Mouse (Mus musculus) liver, embryonic 13.5 days (tissue): Measurements from ENCODE around the gene Tgfa. TPM values are rescaled to one million over a fixed set of nuclear protein-coding genes. Genes with fewer than 3 reads are reported as not detected.
A peak's percentile ranks its signal among the peaks of the same experiment; 100 is the strongest.

ENCODE experiments used
- ATAC-seq: fragments of 200-750 bp; cut with Nextera tagmentation; 2 replicates; pipeline ENCODE4 v1.8.0; 2017; ENCODE audit warnings: low read depth, mild to moderate bottlenecking, moderate number of reproducible peaks, moderate library complexity
- DNase-seq: peaks from one replicate; pipeline ENCODE4 v3.0.0; 2022
- H3K27ac ChIP-seq: fragments of 300-500 bp; sonication (generic); 2 replicates; pipeline ENCODE4 v1.5.1; 2015; ENCODE audit warnings: moderate library complexity, mild to moderate bottlenecking, inconsistent platforms
- H3K27me3 ChIP-seq: fragments of 300-500 bp; sonication (generic); 2 replicates; pipeline ENCODE4 v1.6.1; 2015; ENCODE audit warnings: mild to moderate bottlenecking, inconsistent platforms
- H3K36me3 ChIP-seq: fragments of 300-500 bp; sonication (generic); 2 replicates; pipeline ENCODE4 v1.6.1; 2015; ENCODE audit warnings: mild to moderate bottlenecking, inconsistent platforms
- H3K4me1 ChIP-seq: fragments of 300-500 bp; sonication (generic); replicated peaks from 2 replicates; pipeline ENCODE4 v1.6.1; 2015; ENCODE audit warnings: inconsistent platforms
- H3K4me2 ChIP-seq: fragments of 300-500 bp; sonication (generic); 2 replicates; pipeline ENCODE4 v1.6.1; 2015; ENCODE audit warnings: inconsistent platforms, mild to moderate bottlenecking, moderate library complexity
- H3K4me3 ChIP-seq: fragments of 300-500 bp; sonication (generic); replicated peaks from 2 replicates; pipeline ENCODE4 v1.5.1; 2015; ENCODE audit warnings: mild to moderate bottlenecking, inconsistent platforms
- H3K9ac ChIP-seq: fragments of 300-500 bp; sonication (generic); 2 replicates; pipeline ENCODE4 v1.6.1; 2015; ENCODE audit warnings: mild to moderate bottlenecking, inconsistent platforms
- H3K9me3 ChIP-seq: fragments of 300-500 bp; sonication (generic); replicated peaks from 2 replicates; pipeline ENCODE4 v1.6.1; 2016; ENCODE audit warnings: inconsistent platforms
- WGBS: fragments of 180-500 bp; shearing (Covaris S2); methylation state at CpG from one replicate; pipeline ENCODE4 v1.1.7; 2015; ENCODE audit not compliant: insufficient replicate concordance; 5-methylcytosine and 5-hydroxymethylcytosine counted together
- polyA plus RNA-seq: library from polyadenylated mRNA; unstranded; fragments of >200 nt; fragmentation: Nextera tagmentation; extraction: Ambion mirVana; gene quantifications from 2 replicates; pipeline ENCODE4 v1.2.1, GENCODE M21; 2015

Tgfa gene
- 1.1 and 1.2 TPM in 2 replicates for polyA plus RNA-seq

DNA sequence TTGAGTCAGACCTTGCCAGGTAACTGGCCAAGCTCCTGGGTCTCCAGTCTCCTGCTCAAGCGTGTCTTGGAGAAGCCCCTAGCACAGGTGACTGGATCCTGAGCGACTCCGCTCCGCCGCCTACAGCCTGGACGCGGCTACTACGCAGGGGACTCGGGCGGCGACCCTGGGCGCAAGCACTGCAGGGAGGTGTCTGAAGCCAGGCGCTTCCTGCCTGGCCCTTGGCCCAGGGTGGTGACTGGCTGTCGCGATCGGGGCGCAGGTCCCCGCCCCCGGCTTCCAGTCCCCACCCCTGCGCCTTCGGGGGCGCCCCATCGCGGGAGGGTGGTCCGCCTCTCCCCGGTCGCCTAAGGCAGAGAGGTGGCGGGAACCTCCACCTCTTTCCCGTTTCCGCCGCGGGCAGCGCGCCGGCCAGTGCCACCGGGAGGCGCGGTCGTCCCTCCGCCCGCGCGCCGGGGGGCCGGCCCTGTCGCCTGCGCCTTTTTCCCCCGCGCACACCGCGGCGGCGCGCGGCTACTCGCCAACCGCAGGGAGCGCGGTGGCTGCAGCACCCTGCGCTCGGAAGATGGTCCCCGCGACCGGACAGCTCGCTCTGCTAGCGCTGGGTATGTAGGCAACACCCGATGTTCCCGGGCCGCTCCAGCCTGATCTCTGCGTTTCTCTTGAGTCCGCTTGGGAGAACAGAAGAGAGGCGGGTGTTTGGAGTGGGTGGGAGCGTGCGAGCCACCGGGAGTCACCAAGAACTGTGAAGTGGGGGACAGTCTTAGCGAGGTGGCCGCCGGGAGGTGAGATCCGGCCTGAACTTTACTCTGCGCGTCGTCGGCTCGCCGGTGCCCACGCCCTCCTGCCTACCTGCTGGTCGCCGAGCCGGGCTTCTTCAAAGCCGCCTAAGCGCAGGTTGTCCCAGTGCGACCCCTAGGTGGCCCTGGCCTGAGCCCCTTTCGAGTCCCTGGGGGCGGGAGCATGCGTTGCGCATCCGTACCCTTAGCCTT lies at the start of gene Tgfa:
Tgfa (plus strand) TSS at position 283 of the 992 bp plus-strand sequence.
- Histone ChIP-seq H3K4me3 (peak within 1 kb of the TSS; percentile 59), H3K27ac (peak within 1 kb of the TSS; percentile 40; the same call in 1 of the 2 replicates), H3K9me3 (no peaks in the 10 kb centered on the region), H3K4me2 (peak within 1 kb of the TSS; percentile 66), H3K9ac (peak within 1 kb of the TSS; percentile 46), H3K36me3 (no peaks in the 10 kb centered on the region), H3K4me1 (no peaks in the 10 kb centered on the region; the same call in 1 of the 2 replicates), H3K27me3 (peaks cover 67% of the 10 kb centered on the region)
- ATAC-seq (peak; percentile 82), DNase-seq (peak; percentile 14)
- WGBS: under 1% methylated on average over 95 of the region's 97 CpGs

- WGBS: 17% methylated on average over 4 of the region's 4 CpGs
- H3K4me1 ChIP-seq: peaks cover 8% of the 10 kb centered on the region; the same call in 1 of the 2 replicates
Observed at GRCm38 (mm10) chr6:86148518-86148917, 46.5 kb upstream of the Tgfa start.

DNA sequence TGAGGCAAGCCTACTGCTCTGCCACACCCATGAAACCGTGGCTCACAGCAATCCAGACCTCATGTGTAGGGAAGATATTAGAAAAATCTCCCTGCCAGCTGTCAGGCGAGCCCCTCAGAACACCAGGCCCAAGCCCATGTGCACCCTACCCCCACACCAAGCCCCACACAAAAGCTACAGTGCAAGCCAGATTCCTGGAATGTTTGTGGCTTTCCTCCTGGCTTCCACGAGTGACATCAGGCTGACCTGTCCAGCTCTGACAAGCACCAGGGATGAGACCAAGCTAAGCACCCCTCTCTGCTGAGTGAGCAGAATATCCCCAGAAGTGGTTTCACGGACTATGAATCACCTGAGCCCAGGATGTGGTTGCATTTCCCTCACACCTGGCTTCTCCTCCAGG lies 46.0 kb upstream of the Tgfa start:
- no peak overlapping the region for H3K9ac ChIP-seq
- H3K4me2 ChIP-seq: no peak overlapping the region
- WGBS: 18% methylated on average over 4 of the region's 4 CpGs
- H3K27me3 ChIP-seq: no peaks in the 10 kb centered on the region
- no peak overlapping the region for H3K27ac ChIP-seq
- 0 out of 2 replicates have a peak, but pooled peaks cover 3% of the 10 kb centered on the region for H3K9me3 ChIP-seq
- no peak for DNase-seq
- no peaks in the 10 kb centered on the region for H3K36me3 ChIP-seq
- ATAC-seq: no peak
- peaks cover 8% of the 10 kb centered on the region; the same call in 1 of the 2 replicates for H3K4me1 ChIP-seq
- no peak overlapping the region for H3K4me3 ChIP-seq

More at GRCm38 (mm10) chr6:86148518-86148917, 46.5 kb upstream of the Tgfa start:
- Histone ChIP-seq H3K9me3 (0 out of 2 replicates have a peak, but pooled peaks cover 3% of the 10 kb centered on the region), H3K4me2 (no peak overlapping the region), H3K27ac (no peak overlapping the region), H3K27me3 (no peaks in the 10 kb centered on the region), H3K9ac (no peak overlapping the region), H3K36me3 (no peaks in the 10 kb centered on the region), H3K4me3 (no peak overlapping the region)
- no peak for DNase-seq
- ATAC-seq: no peak

DNA sequence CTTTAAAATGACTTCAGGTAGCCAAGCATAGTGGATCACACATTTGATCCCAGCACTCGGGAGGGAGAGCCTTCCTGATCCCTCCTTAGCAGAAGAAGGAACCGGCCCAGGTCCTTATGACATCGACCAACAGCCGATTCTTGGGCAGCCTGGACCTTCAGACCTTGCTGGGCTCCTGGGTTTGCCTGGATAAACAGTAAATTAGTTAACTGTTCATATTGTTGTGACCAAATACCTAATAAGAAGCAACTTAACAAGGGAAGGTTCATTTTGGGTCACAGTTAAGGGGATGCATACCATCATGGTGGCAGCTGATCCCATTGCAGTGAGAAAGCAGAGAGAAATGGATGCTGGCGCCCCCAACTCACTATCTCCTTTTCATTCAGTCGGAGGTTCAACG lies 42.3 kb upstream of the Tgfa start:
- H3K4me3 ChIP-seq: no peak overlapping the region
- ATAC-seq (no peak), DNase-seq (no peak)
- no peak overlapping the region for H3K27ac ChIP-seq
- no peaks in the 10 kb centered on the region for H3K27me3 ChIP-seq
- H3K9ac ChIP-seq: no peak overlapping the region
- 74% methylated on average over 7 of the region's 7 CpGs for WGBS
- peaks cover 8% of the 10 kb centered on the region; the same call in 1 of the 2 replicates for H3K4me1 ChIP-seq
- H3K36me3 ChIP-seq: no peaks in the 10 kb centered on the region
- no peak overlapping the region for H3K4me2 ChIP-seq
- no peaks in the 10 kb centered on the region for H3K9me3 ChIP-seq

DNA sequence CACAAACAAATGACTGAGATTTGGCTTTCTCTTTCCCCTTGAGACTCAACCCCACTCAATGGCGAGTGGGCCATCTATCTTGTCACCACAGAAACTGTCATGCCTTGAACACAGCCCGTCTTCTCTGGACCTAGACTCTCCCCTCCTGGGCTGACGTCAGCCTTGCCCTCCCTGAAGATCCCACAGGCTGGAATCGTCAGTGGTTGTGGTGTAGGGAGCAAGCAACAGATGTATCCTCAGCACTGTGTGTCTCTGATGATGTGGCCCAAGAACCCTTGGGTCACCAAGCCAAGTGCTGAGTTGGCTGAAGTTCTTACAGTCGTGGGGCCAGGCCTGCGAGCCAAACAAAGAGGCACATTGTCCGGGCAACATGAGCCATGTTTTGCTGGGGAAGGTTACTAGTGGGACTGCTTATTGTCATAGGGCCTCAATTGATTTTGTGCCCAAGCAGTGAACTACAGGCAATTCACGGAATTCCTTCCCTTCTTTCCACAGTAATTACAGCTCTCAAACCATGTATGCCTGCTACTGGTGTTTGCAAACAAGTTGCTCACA lies 41.5 kb upstream of the Tgfa start:
- Histone ChIP-seq H3K4me3 (no peak overlapping the region), H3K27ac (no peak overlapping the region), H3K4me2 (no peak overlapping the region), H3K9me3 (no peaks in the 10 kb centered on the region), H3K36me3 (no peaks in the 10 kb centered on the region), H3K9ac (no peak overlapping the region), H3K4me1 (peaks cover 5% of the 10 kb centered on the region; the same call in 1 of the 2 replicates), H3K27me3 (no peaks in the 10 kb centered on the region)
- WGBS: 67% methylated on average over 8 of the region's 8 CpGs
- DNase-seq: no peak
- no peak for ATAC-seq

GRCm38 (mm10) chr6:86154006-86154405 lies 41.0 kb upstream of the Tgfa start:
- Histone ChIP-seq H3K4me2 (no peak overlapping the region), H3K27me3 (no peaks in the 10 kb centered on the region), H3K9me3 (no peaks in the 10 kb centered on the region), H3K9ac (no peak overlapping the region), H3K4me3 (no peak overlapping the region), H3K36me3 (no peaks in the 10 kb centered on the region), H3K27ac (no peak overlapping the region), H3K4me1 (peaks cover under 1% of the 10 kb centered on the region; the same call in 1 of the 2 replicates)
- 60% methylated on average over 5 of the region's 5 CpGs for WGBS
- no peak for DNase-seq
- ATAC-seq: no peak

DNA sequence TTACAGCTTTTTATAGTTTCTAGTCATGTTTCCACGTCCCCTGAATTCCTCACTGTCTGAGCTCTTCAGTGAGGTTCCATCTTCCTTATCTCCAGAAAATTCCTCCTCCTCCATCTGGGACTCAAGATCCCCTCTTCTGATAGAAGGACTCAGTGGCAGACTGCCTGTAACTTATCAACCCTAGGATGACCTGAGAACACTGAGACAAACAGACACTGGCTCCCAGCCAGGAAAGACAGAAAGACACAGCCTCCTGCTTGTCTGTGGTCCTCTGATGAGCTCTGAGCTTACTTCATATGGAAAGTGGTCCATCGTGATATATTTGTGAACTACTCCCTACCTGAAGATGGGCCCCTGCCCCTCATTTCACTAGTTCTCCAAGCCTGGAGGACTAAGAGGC lies 40.5 kb upstream of the Tgfa start:
- Histone ChIP-seq H3K27ac (no peak overlapping the region), H3K27me3 (no peaks in the 10 kb centered on the region), H3K36me3 (no peaks in the 10 kb centered on the region), H3K4me3 (no peak overlapping the region), H3K9me3 (no peaks in the 10 kb centered on the region), H3K9ac (no peak overlapping the region), H3K4me1 (no peaks in the 10 kb centered on the region), H3K4me2 (no peak overlapping the region)
- no peak for ATAC-seq
- 41% methylated on average over 2 of the region's 2 CpGs for WGBS
- DNase-seq: no peak

GRCm38 (mm10) chr6:86157253-86158234 lies 37.5 kb upstream of the Tgfa start:
- Histone ChIP-seq H3K36me3 (no peaks in the 10 kb centered on the region), H3K9me3 (no peaks in the 10 kb centered on the region), H3K9ac (no peak overlapping the region), H3K4me3 (no peak overlapping the region), H3K27me3 (no peaks in the 10 kb centered on the region), H3K4me1 (no peaks in the 10 kb centered on the region), H3K4me2 (no peak overlapping the region), H3K27ac (no peak overlapping the region)
- DNase-seq (no peak), ATAC-seq (no peak)
- WGBS: 65% methylated on average over 17 of the region's 17 CpGs

DNA sequence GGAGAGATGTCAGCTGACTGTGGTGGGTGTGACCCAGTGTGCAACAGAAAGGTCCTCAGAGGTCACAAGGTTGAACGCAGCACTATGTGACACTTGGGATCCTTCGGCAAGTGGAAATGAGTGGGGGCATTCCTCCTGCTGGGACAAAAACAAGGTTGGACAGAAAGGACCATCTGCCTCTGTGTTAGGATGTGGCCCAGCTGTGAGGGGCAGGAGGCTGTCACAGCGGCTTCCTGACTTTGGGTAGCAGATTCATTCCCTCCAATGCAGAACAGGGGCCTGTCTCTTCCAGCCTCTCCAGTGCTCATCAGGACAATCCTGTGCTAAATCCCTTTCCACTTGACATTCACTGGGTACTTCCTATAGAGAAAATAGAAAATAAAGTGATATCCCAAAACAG lies 34.1 kb upstream of the Tgfa start:
- Histone ChIP-seq H3K27me3 (peaks cover 6% of the 10 kb centered on the region; the same call in 1 of the 2 replicates), H3K4me1 (no peaks in the 10 kb centered on the region), H3K4me3 (no peak overlapping the region), H3K4me2 (no peak overlapping the region), H3K36me3 (no peaks in the 10 kb centered on the region), H3K27ac (no peak overlapping the region), H3K9me3 (no peaks in the 10 kb centered on the region), H3K9ac (no peak overlapping the region)
- ATAC-seq (no peak), DNase-seq (no peak)
- 69% methylated on average over 3 of the region's 3 CpGs for WGBS

DNA sequence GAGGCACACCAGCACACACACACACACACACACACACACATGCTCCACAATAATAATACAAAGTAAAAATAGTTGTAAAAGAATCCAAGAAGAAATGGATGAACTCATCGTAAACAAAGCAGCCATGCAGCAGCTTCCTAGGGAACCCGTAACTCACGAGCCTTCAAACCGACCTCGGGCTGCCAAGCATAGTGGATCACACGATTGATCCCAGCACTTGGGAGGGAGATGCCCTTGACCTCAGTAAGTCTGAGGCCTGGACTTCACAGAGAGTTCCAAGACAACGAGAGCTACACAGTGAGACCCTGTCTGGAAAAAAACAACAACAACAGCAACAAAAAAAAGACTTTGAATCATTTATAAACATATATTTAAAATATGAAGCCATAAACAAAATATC lies 33.4 kb upstream of the Tgfa start:
- no peak overlapping the region for H3K4me3 ChIP-seq
- H3K27ac ChIP-seq: no peak overlapping the region
- no peak for DNase-seq
- peaks cover 6% of the 10 kb centered on the region; the same call in 1 of the 2 replicates for H3K27me3 ChIP-seq
- H3K4me1 ChIP-seq: no peaks in the 10 kb centered on the region
- H3K4me2 ChIP-seq: no peak overlapping the region
- WGBS: 54% methylated on average over 7 of the region's 7 CpGs
- no peak for ATAC-seq
- no peak overlapping the region for H3K9ac ChIP-seq
- H3K9me3 ChIP-seq: no peaks in the 10 kb centered on the region
- no peaks in the 10 kb centered on the region for H3K36me3 ChIP-seq
